Mouse (Mus musculus) heart, embryonic 16.5 days (tissue): ENCODE measurements at regions not wholly inside any gene's neighbourhood (a gene's known extent, or its start where the extent isn't known, plus 50 kb on each side); places are given as distances from the start of the nearest gene placed in this dataset.

Experiments used
- ATAC-seq: fragments of 200-750 bp; cut with Nextera tagmentation; replicated peaks from 2 replicates; pipeline ENCODE4 v1.8.0; 2017; ENCODE audit warnings: moderate number of reproducible peaks; ENCODE audit not compliant: insufficient read depth, low FRiP score; ENCODE audit errors: extremely low read depth
- H3K27ac ChIP-seq: fragments of 300-500 bp; sonication (generic); 2 replicates; pipeline ENCODE4 v1.5.1; 2014; ENCODE audit warnings: mild to moderate bottlenecking, low read length, control low read depth, moderate library complexity
- H3K27me3 ChIP-seq: fragments of 300-500 bp; sonication (generic); 2 replicates; pipeline ENCODE4 v1.6.1; 2014; ENCODE audit warnings: low read length, mixed read lengths; ENCODE audit not compliant: control insufficient read depth, insufficient read depth
- H3K36me3 ChIP-seq: fragments of 300-500 bp; sonication (generic); 2 replicates; pipeline ENCODE4 v1.6.1; 2014; ENCODE audit not compliant: control insufficient read depth, insufficient read depth
- H3K4me1 ChIP-seq: fragments of 300-500 bp; sonication (generic); 2 replicates; pipeline ENCODE4 v1.6.1; 2014; ENCODE audit warnings: low read length, mixed read lengths; ENCODE audit not compliant: control insufficient read depth, insufficient read depth
- H3K4me2 ChIP-seq: fragments of 300-500 bp; sonication (generic); 2 replicates; pipeline ENCODE4 v1.6.1; 2014; ENCODE audit warnings: low read depth, mild to moderate bottlenecking, control low read depth, low read length
- H3K4me3 ChIP-seq: fragments of 300-500 bp; sonication (generic); 2 replicates; pipeline ENCODE4 v1.5.1; 2014; ENCODE audit warnings: mild to moderate bottlenecking, control low read depth, low read length
- H3K9ac ChIP-seq: fragments of 300-500 bp; sonication (generic); 2 replicates; pipeline ENCODE4 v1.6.1; 2014; ENCODE audit warnings: low read length, control low read depth
- H3K9me3 ChIP-seq: fragments of 300-500 bp; sonication (generic); replicated peaks from 2 replicates; pipeline ENCODE4 v1.6.1; 2016; ENCODE audit warnings: low read length; ENCODE audit not compliant: control insufficient read depth
- WGBS: fragments of 180-500 bp; shearing (Covaris S2); extraction: QIAGEN DNeasy Blood & Tissue Kit; methylation state at CpG from one replicate; pipeline ENCODE4 v1.1.7; 2014; 5-methylcytosine and 5-hydroxymethylcytosine counted together

GRCm38 (mm10) chr8:26304566-26304965 lies 185.2 kb downstream of the Gm45692 start:
- H3K27ac ChIP-seq, result no peak overlapping the region
- H3K9me3 ChIP-seq, result no peaks in the 10 kb centered on the region
- ATAC-seq, result no peak
- H3K27me3 ChIP-seq, result no peaks in the 10 kb centered on the region; the same call in 1 of the 2 replicates
- H3K9ac ChIP-seq, result no peak overlapping the region; the same call in 1 of the 2 replicates
- H3K4me2 ChIP-seq, result no peak overlapping the region
- 73% methylated on average over 6 of the region's 6 CpGs for WGBS
- no peak overlapping the region for H3K4me3 ChIP-seq
- no peaks in the 10 kb centered on the region for H3K4me1 ChIP-seq
- H3K36me3 ChIP-seq, result no peaks in the 10 kb centered on the region

DNA sequence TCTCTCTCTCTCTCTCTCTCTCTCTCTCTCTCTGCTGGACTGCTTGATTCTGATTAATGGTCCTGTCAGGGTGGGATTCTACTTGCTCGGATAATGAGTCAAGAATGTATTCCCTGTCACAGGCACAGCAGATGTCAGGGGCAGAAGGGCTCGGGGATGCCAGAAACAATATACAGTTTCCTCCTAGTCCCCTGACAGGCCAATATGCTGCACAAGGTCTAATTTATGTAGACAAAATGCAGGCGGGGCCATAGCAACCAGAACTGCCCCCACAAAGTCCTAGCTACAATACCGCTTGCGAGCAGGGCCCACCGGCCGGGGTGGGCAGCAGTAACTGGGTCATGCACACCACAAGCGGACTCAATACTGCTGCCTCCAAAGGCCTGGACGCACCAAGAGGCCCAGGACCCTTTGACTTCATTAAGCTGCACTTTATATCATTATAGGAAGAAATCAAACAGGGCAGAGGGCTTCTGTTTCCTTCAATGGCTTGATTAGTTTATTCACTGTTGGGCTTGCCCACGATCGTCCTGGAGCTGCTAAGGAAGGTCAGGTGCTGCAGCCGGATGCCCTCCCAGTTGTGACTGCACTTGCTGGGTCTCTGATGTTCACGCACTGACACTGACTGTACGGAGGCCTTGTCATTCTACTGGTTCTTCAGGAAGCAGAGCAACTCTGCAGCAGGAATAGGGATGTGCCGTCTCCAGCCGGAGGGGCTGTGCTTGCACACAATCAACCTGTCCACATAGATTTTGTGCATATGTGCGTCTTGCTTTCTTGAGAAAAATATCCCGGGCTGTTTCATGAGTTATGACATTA lies 185.9 kb downstream of the Gm45692 start:
- H3K9ac ChIP-seq, result no peak overlapping the region
- H3K27ac ChIP-seq, result no peak overlapping the region
- H3K4me3 ChIP-seq, result no peak overlapping the region
- H3K4me2 ChIP-seq, result no peak overlapping the region
- H3K4me1 ChIP-seq, result no peaks in the 10 kb centered on the region
- ATAC-seq, result no peak
- H3K9me3 ChIP-seq, result no peaks in the 10 kb centered on the region
- WGBS, result 65% methylated on average over 18 of the region's 18 CpGs
- H3K27me3 ChIP-seq, result no peaks in the 10 kb centered on the region; the same call in 1 of the 2 replicates
- H3K36me3 ChIP-seq, result no peaks in the 10 kb centered on the region

DNA sequence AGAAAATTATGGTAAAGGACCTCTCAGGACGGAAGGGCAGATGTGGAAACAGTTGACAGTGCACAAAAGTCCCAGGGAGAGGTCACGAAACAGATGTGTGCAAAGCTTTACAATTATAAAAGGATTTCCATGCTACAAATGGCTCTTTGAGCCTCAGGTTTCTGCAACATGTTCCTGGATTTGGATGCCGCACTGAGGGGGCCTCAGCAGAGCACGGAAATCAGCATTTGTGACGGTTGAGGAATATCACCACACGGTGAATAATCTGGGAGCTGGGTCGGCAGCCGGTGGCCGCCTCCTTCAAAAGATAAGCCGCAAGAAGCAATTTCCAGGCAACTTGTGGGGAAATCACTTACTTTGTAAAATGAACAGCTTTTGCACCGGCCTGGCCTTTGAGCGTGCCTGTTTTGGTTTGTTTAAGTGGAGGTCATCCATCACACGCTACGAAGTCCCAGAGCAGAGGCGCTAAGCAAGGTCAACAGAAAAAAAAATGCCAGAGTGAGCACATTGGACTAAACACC lies 188.8 kb downstream of the Gm45692 start:
- ATAC-seq, result no peak
- 48% methylated on average over 15 of the region's 15 CpGs for WGBS
- H3K27ac ChIP-seq, result no peak overlapping the region
- H3K27me3 ChIP-seq, result no peaks in the 10 kb centered on the region; the same call in 1 of the 2 replicates
- no peak overlapping the region for H3K4me2 ChIP-seq
- no peaks in the 10 kb centered on the region for H3K36me3 ChIP-seq
- no peaks in the 10 kb centered on the region for H3K9me3 ChIP-seq
- no peak overlapping the region for H3K4me3 ChIP-seq
- H3K9ac ChIP-seq, result no peak overlapping the region
- H3K4me1 ChIP-seq, result no peaks in the 10 kb centered on the region

DNA sequence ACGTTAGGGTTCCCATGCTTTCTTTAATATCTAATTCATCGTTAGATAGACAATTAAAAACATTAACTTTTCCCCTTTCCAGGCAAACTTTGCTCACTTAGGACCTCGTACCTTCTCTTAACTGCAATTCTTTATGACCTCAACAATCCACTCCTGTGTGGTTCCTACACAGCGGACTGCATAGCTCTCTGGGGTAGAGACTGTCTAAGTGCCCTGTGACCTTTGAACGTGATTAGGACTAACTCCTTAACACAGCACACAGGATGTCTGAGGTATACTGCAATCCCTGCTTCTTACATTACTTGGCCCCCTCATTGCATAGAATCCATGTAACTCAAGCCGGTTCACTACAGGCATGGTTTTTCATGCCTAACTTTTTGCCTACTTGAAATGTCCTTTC lies 190.4 kb downstream of the Gm45692 start:
- Histone ChIP-seq H3K9me3 (no peaks in the 10 kb centered on the region), H3K27ac (no peak overlapping the region), H3K9ac (no peak overlapping the region), H3K4me2 (no peak overlapping the region), H3K4me3 (no peak overlapping the region), H3K27me3 (no peaks in the 10 kb centered on the region; the same call in 1 of the 2 replicates), H3K36me3 (no peaks in the 10 kb centered on the region), H3K4me1 (no peaks in the 10 kb centered on the region)
- 74% methylated on average over 6 of the region's 6 CpGs for WGBS
- no peak for ATAC-seq

- 87% methylated on average over 12 of the region's 12 CpGs for WGBS
- no peak for ATAC-seq
- H3K27me3 ChIP-seq, result no peaks in the 10 kb centered on the region
- H3K4me3 ChIP-seq, result no peak overlapping the region
- no peaks in the 10 kb centered on the region for H3K9me3 ChIP-seq
- no peak overlapping the region for H3K9ac ChIP-seq
- H3K4me2 ChIP-seq, result no peak overlapping the region
- H3K4me1 ChIP-seq, result no peaks in the 10 kb centered on the region
- no peaks in the 10 kb centered on the region for H3K36me3 ChIP-seq
- no peak overlapping the region for H3K27ac ChIP-seq
These were observed 204.4 kb downstream of the Gm45692 start for GRCm38 (mm10) chr8:26323606-26324350.

- ATAC-seq, result no peak
- Histone ChIP-seq H3K4me3 (no peak overlapping the region), H3K27ac (no peak overlapping the region), H3K27me3 (no peaks in the 10 kb centered on the region), H3K9ac (no peak overlapping the region), H3K4me1 (no peaks in the 10 kb centered on the region), H3K36me3 (no peaks in the 10 kb centered on the region), H3K9me3 (no peaks in the 10 kb centered on the region), H3K4me2 (no peak overlapping the region)
- 67% methylated on average over 3 of the region's 3 CpGs for WGBS
These were observed 205.3 kb downstream of the Gm45692 start for GRCm38 (mm10) chr8:26324606-26325005.

DNA sequence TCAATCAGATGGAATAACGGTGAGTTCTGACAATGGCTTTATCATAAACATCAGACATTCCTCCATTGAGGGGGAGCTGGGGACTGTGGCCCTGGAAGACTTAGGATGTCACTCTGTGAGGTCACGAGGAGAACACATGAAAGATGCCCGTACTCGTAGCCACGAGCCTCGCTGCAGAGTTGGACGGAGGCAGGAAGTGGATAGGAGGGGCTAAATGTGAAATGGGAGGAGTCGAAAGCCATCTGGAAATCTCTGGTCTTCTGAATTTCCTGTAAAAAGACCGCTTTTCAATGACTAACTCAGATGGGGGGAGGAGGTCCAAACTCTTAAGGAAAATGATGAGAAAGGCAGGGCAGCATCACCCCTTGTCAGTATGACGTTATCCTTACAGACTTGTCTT lies 210.5 kb downstream of the Gm45692 start:
- peak overlapping the region; percentile 7 for H3K4me2 ChIP-seq

DNA sequence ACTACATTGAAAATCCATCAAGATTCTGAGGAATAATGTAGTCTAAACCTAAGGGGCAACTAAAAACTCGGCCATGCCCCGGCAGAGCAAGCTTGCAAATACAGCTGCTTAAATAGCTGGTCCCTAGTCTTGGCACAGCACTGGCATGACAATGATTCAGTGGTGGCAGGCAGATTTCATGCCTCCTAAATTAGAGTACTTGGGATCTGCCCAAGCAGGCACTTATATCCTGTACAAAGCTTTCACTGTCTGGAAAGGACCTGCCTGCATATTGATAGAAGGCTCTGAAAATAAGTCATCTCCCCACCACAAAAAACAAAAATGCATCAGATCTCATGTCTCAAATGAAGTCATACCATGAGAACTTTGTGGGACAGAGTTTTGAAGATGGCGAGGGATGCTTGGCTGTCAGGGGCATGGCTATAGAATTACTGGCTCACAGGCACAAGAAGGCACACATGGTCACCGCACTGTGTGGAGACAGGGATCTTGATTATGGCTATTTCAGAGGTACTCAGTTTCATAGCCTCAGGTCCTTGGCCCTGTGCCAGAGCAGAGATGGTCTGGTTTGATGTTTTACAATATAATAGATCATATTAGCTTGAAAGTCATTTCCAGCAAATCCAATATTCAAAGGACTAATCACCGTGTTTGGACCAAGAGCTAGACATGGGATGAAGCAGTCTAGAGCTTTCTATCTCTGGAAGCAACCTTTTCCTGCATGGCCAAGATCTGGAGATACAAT lies 217.7 kb downstream of the Gm45692 start:
- H3K9me3 ChIP-seq, result no peaks in the 10 kb centered on the region
- no peak overlapping the region for H3K9ac ChIP-seq

More for the DNA sequence above, 210.5 kb downstream of the Gm45692 start:
- Histone ChIP-seq H3K4me1 (no peaks in the 10 kb centered on the region), H3K9ac (no peak overlapping the region), H3K4me3 (peak overlapping the region; percentile 12; the same call in 1 of the 2 replicates), H3K9me3 (no peaks in the 10 kb centered on the region), H3K27ac (no peak overlapping the region), H3K27me3 (no peaks in the 10 kb centered on the region), H3K36me3 (no peaks in the 10 kb centered on the region)
- ATAC-seq, result no peak
- WGBS, result 61% methylated on average over 10 of the region's 10 CpGs

More for the DNA sequence above, 217.7 kb downstream of the Gm45692 start:
- Histone ChIP-seq H3K4me3 (no peak overlapping the region), H3K27me3 (no peaks in the 10 kb centered on the region), H3K4me2 (no peak overlapping the region), H3K36me3 (no peaks in the 10 kb centered on the region), H3K4me1 (no peaks in the 10 kb centered on the region), H3K27ac (no peak overlapping the region)
- WGBS, result 86% methylated on average over 5 of the region's 5 CpGs
- no peak for ATAC-seq
